Mouse (Mus musculus) CD4-positive helper T cell, adult 2 months (primary cell): Measurements from ENCODE around the gene Klhl23.
A peak's percentile ranks its signal among the peaks of the same experiment; 100 is the strongest.

ENCODE experiments used
- DNase-seq: peaks from one replicate; pipeline ENCODE4 v3.0.0-alpha.2; 2012; ENCODE audit warnings: low read depth, missing footprints, low spot score

The Klhl23 gene

GRCm38 (mm10) chr2:69829680-69830079, 7.9 kb downstream of the Klhl23 start:
- DNase-seq, result no peak

GRCm38 (mm10) chr2:69830116-69830515, 8.4 kb downstream of the Klhl23 start:
- no peak for DNase-seq

- peak; percentile 9 for DNase-seq
Measured at GRCm38 (mm10) chr2:69837244-69837967, 15.7 kb downstream of the Klhl23 start.

- no peak for DNase-seq
Measured at GRCm38 (mm10) chr2:69837996-69838395, 16.3 kb downstream of the Klhl23 start.

GRCm38 (mm10) chr2:69838707-69839106, 17.0 kb downstream of the Klhl23 start:
- no peak for DNase-seq

- no peak for DNase-seq
Measured at GRCm38 (mm10) chr2:69840261-69840660, 18.5 kb downstream of the Klhl23 start.

- DNase-seq, result no peak
Measured at GRCm38 (mm10) chr2:69849215-69849614, 27.5 kb downstream of the Klhl23 start.

GRCm38 (mm10) chr2:69851427-69852058, 29.8 kb downstream of the Klhl23 start:
- peak; percentile 4 for DNase-seq

- DNase-seq, result peak; percentile 16
Measured at GRCm38 (mm10) chr2:69856392-69856791, 34.6 kb downstream of the Klhl23 start.

GRCm38 (mm10) chr2:69857882-69858281, 36.1 kb downstream of the Klhl23 start:
- peak; percentile 9 for DNase-seq

GRCm38 (mm10) chr2:69860972-69861452, 39.3 kb downstream of the Klhl23 start:
- DNase-seq, result peak; percentile 72

- peak; percentile 95 for DNase-seq
Measured at GRCm38 (mm10) chr2:69861485-69862091, 39.8 kb downstream of the Klhl23 start, which contains the start of gene Ssb. TSS of gene Ssb (plus strand) at chr2:69861562.

- DNase-seq, result peak; percentile 33
Measured at GRCm38 (mm10) chr2:69862117-69862657, 40.4 kb downstream of the Klhl23 start.

GRCm38 (mm10) chr2:69883990-69884391, 62.2 kb downstream of the Klhl23 start:
- peak; percentile 2 for DNase-seq

GRCm38 (mm10) chr2:69884581-69884980, 62.8 kb downstream of the Klhl23 start:
- DNase-seq, result peak; percentile 1

GRCm38 (mm10) chr2:69885050-69885449, 63.3 kb downstream of the Klhl23 start:
- DNase-seq, result no peak

- DNase-seq, result peak; percentile 92
Measured at GRCm38 (mm10) chr2:69885451-69886305, 63.9 kb downstream of the Klhl23 start, which contains the start of gene Mettl5. TSS of gene Mettl5 (minus strand) at chr2:69885615.
